Mouse (Mus musculus) embryonic facial prominence, embryonic 15.5 days (tissue): ENCODE results near the gene Hs6st1. TPM values are rescaled to one million over a fixed set of nuclear protein-coding genes. Genes with fewer than 3 reads are reported as not detected.
A peak's percentile ranks its signal among the peaks of the same experiment; 100 is the strongest.

Source experiments
- ATAC-seq: fragments of 200-750 bp; cut with Nextera tagmentation; 2 replicates; pipeline ENCODE4 v1.8.0; 2017; ENCODE audit warnings: low read depth, moderate TSS enrichment; ENCODE audit not compliant: insufficient number of reproducible peaks, low FRiP score, low TSS enrichment
- H3K27ac ChIP-seq: fragments of 300-500 bp; sonication (generic); replicated peaks from 2 replicates; pipeline ENCODE4 v1.5.1; 2015; ENCODE audit warnings: mild to moderate bottlenecking, inconsistent platforms
- H3K27me3 ChIP-seq: fragments of 300-500 bp; sonication (generic); 2 replicates; pipeline ENCODE4 v1.6.1; 2015; ENCODE audit warnings: inconsistent platforms
- H3K36me3 ChIP-seq: fragments of 300-500 bp; sonication (generic); 2 replicates; pipeline ENCODE4 v1.6.1; 2015; ENCODE audit warnings: mild to moderate bottlenecking, inconsistent platforms
- H3K4me1 ChIP-seq: fragments of 300-500 bp; sonication (generic); 2 replicates; pipeline ENCODE4 v1.6.1; 2015; ENCODE audit warnings: inconsistent platforms
- H3K4me2 ChIP-seq: fragments of 300-500 bp; sonication (generic); replicated peaks from 2 replicates; pipeline ENCODE4 v1.6.1; 2015; ENCODE audit warnings: mild to moderate bottlenecking, inconsistent platforms
- H3K4me3 ChIP-seq: fragments of 300-500 bp; sonication (generic); replicated peaks from 2 replicates; pipeline ENCODE4 v1.5.1; 2015; ENCODE audit warnings: mild to moderate bottlenecking, inconsistent platforms
- H3K9ac ChIP-seq: fragments of 300-500 bp; sonication (generic); 2 replicates; pipeline ENCODE4 v1.6.1; 2015; ENCODE audit warnings: inconsistent platforms
- H3K9me3 ChIP-seq: fragments of 300-500 bp; sonication (generic); replicated peaks from 2 replicates; pipeline ENCODE4 v1.6.1; 2016; ENCODE audit warnings: inconsistent platforms
- WGBS: fragments of 180-500 bp; shearing (Covaris S2); methylation state at CpG from one replicate; pipeline ENCODE4 v1.1.7; 2015; 5-methylcytosine and 5-hydroxymethylcytosine counted together
- polyA plus RNA-seq: library from polyadenylated mRNA; unstranded; fragments of >200 nt; fragmentation: Nextera tagmentation; extraction: Ambion mirVana; gene quantifications from 2 replicates; pipeline ENCODE4 v1.2.1, GENCODE M21; 2015

Hs6st1 gene
- polyA plus RNA-seq, 1 experiment from 2014 or later, result 8.3 TPM

GRCm38 (mm10) chr1:36054967-36055357 lies 13.2 kb upstream of the Hs6st1 start:
- H3K36me3 ChIP-seq, result no peaks in the 10 kb centered on the region
- 0 out of 2 replicates have a peak, but pooled peaks cover 7% of the 10 kb centered on the region for H3K4me1 ChIP-seq
- no peak overlapping the region for H3K9ac ChIP-seq
- 91% methylated on average over 7 of the region's 7 CpGs for WGBS
- H3K27me3 ChIP-seq, result no peaks in the 10 kb centered on the region
- no peak overlapping the region for H3K27ac ChIP-seq
- ATAC-seq, result no peak
- no peak overlapping the region for H3K4me3 ChIP-seq
- no peaks in the 10 kb centered on the region for H3K9me3 ChIP-seq
- no peak overlapping the region for H3K4me2 ChIP-seq

- H3K4me2 ChIP-seq, result no peak overlapping the region
- no peak for ATAC-seq
- H3K36me3 ChIP-seq, result no peaks in the 10 kb centered on the region
- H3K27me3 ChIP-seq, result no peaks in the 10 kb centered on the region
- no peak overlapping the region for H3K4me3 ChIP-seq
- no peaks in the 10 kb centered on the region for H3K9me3 ChIP-seq
- H3K4me1 ChIP-seq, result peaks cover 32% of the 10 kb centered on the region
- H3K27ac ChIP-seq, result peak overlapping the region; percentile 86
- H3K9ac ChIP-seq, result no peak overlapping the region
- WGBS, result 80% methylated on average over 6 of the region's 6 CpGs
Observed at GRCm38 (mm10) chr1:36059351-36059750, 8.8 kb upstream of the Hs6st1 start.

GRCm38 (mm10) chr1:36059959-36060953 lies 7.9 kb upstream of the Hs6st1 start:
- H3K9me3 ChIP-seq, result no peaks in the 10 kb centered on the region
- peak; percentile 58 for ATAC-seq
- H3K4me3 ChIP-seq, result no peak overlapping the region
- no peak overlapping the region for H3K9ac ChIP-seq
- WGBS, result 37% methylated on average over 13 of the region's 13 CpGs
- H3K4me2 ChIP-seq, result 0 out of 2 replicates have a peak overlapping the region, but pooled peaks have one; percentile 19
- no peaks in the 10 kb centered on the region for H3K27me3 ChIP-seq
- H3K36me3 ChIP-seq, result no peaks in the 10 kb centered on the region
- H3K4me1 ChIP-seq, result peaks cover 41% of the 10 kb centered on the region
- H3K27ac ChIP-seq, result peak overlapping the region; percentile 86

- H3K36me3 ChIP-seq, result no peaks in the 10 kb centered on the region
- H3K4me2 ChIP-seq, result no peak overlapping the region
- peak overlapping the region; percentile 86 for H3K27ac ChIP-seq
- WGBS, result 63% methylated on average over 11 of the region's 11 CpGs
- H3K9ac ChIP-seq, result no peak overlapping the region
- ATAC-seq, result no peak
- no peaks in the 10 kb centered on the region for H3K27me3 ChIP-seq
- no peak overlapping the region for H3K4me3 ChIP-seq
- H3K4me1 ChIP-seq, result peaks cover 47% of the 10 kb centered on the region
- H3K9me3 ChIP-seq, result no peaks in the 10 kb centered on the region
Observed at GRCm38 (mm10) chr1:36061211-36061915, 6.8 kb upstream of the Hs6st1 start.

- 85% methylated on average over 11 of the region's 11 CpGs for WGBS
- Histone ChIP-seq H3K36me3 (no peaks in the 10 kb centered on the region), H3K9me3 (no peaks in the 10 kb centered on the region), H3K4me1 (peaks cover 47% of the 10 kb centered on the region), H3K27me3 (no peaks in the 10 kb centered on the region), H3K9ac (no peak overlapping the region), H3K4me3 (no peak overlapping the region), H3K4me2 (no peak overlapping the region), H3K27ac (no peak overlapping the region)
- ATAC-seq, result no peak
Observed at GRCm38 (mm10) chr1:36062088-36062805, 6.0 kb upstream of the Hs6st1 start.

- Histone ChIP-seq H3K9me3 (no peaks in the 10 kb centered on the region), H3K9ac (no peak overlapping the region), H3K4me1 (peaks cover 52% of the 10 kb centered on the region), H3K27me3 (no peaks in the 10 kb centered on the region), H3K27ac (no peak overlapping the region), H3K4me3 (no peak overlapping the region), H3K36me3 (no peaks in the 10 kb centered on the region), H3K4me2 (no peak overlapping the region)
- 74% methylated on average over 9 of the region's 9 CpGs for WGBS
- no peak for ATAC-seq
Observed at GRCm38 (mm10) chr1:36062826-36063640, 5.2 kb upstream of the Hs6st1 start.

- Histone ChIP-seq H3K4me1 (peaks cover 52% of the 10 kb centered on the region), H3K36me3 (no peaks in the 10 kb centered on the region), H3K9me3 (no peaks in the 10 kb centered on the region), H3K4me3 (no peak overlapping the region), H3K27me3 (no peaks in the 10 kb centered on the region), H3K9ac (no peak overlapping the region), H3K27ac (no peak overlapping the region), H3K4me2 (no peak overlapping the region)
- WGBS, result 82% methylated on average over 2 of the region's 2 CpGs
- ATAC-seq, result no peak
Observed at GRCm38 (mm10) chr1:36063641-36063955, 4.6 kb upstream of the Hs6st1 start.

- H3K27me3 ChIP-seq, result no peaks in the 10 kb centered on the region
- WGBS, result 44% methylated on average over 4 of the region's 4 CpGs
- H3K4me1 ChIP-seq, result peaks cover 55% of the 10 kb centered on the region
- H3K9me3 ChIP-seq, result no peaks in the 10 kb centered on the region
- H3K4me3 ChIP-seq, result no peak overlapping the region
- no peak overlapping the region for H3K9ac ChIP-seq
- H3K27ac ChIP-seq, result no peak overlapping the region
- H3K4me2 ChIP-seq, result 0 out of 2 replicates have a peak overlapping the region, but pooled peaks have one; percentile 51
- no peak for ATAC-seq
- no peaks in the 10 kb centered on the region for H3K36me3 ChIP-seq
Observed at GRCm38 (mm10) chr1:36064223-36064622, 4.0 kb upstream of the Hs6st1 start.

- WGBS, result under 1% methylated on average over 24 of the region's 24 CpGs
- H3K27ac ChIP-seq, result peak overlapping the region; percentile 63
- ATAC-seq, result peak; percentile 61
- peak overlapping the region; percentile 14 for H3K4me3 ChIP-seq
- H3K36me3 ChIP-seq, result no peaks in the 10 kb centered on the region
- H3K4me2 ChIP-seq, result peak overlapping the region; percentile 51
- H3K4me1 ChIP-seq, result peaks cover 55% of the 10 kb centered on the region
- H3K9ac ChIP-seq, result no peak overlapping the region
- H3K9me3 ChIP-seq, result no peaks in the 10 kb centered on the region
- H3K27me3 ChIP-seq, result no peaks in the 10 kb centered on the region
Observed at GRCm38 (mm10) chr1:36064861-36065760, 3.1 kb upstream of the Hs6st1 start.

- H3K36me3 ChIP-seq, result no peaks in the 10 kb centered on the region
- no peak for ATAC-seq
- H3K27me3 ChIP-seq, result no peaks in the 10 kb centered on the region
- H3K9me3 ChIP-seq, result no peaks in the 10 kb centered on the region
- H3K27ac ChIP-seq, result 0 out of 2 replicates have a peak overlapping the region, but pooled peaks have one; percentile 63
- H3K4me3 ChIP-seq, result no peak overlapping the region
- H3K4me1 ChIP-seq, result peaks cover 55% of the 10 kb centered on the region
- H3K4me2 ChIP-seq, result peak overlapping the region; percentile 51; the same call in 1 of the 2 replicates
- WGBS, result 55% methylated on average over 9 of the region's 9 CpGs
- no peak overlapping the region for H3K9ac ChIP-seq
Observed at GRCm38 (mm10) chr1:36065761-36066150, 2.4 kb upstream of the Hs6st1 start.
